Mouse (Mus musculus): ENCODE measurements around the gene Emc9. TPM values are rescaled to one million over a fixed set of nuclear protein-coding genes. Genes with fewer than 3 reads are reported as not detected.

Gene Emc9
- total RNA-seq, 2 experiments from 2014 or later = 44.7 to 58.2 TPM

Other genes starting within 250 kb of the Emc9 start
- 10 to 100 TPM; 19.0 to 19.2 TPM for gene Dhrs4, start 106.5 kb downstream of the Emc9 start, total RNA-seq (2021)
- 10 to 100 TPM; 38.0 to 49.1 TPM for gene Carmil3, start 94.7 kb downstream of the Emc9 start, total RNA-seq (2021)
- gene Cpne6, start 74.9 kb downstream of the Emc9 start, total RNA-seq (2021) = 100 to 1,000 TPM; 218 to 223 TPM
- gene Nrl, start 60.3 kb downstream of the Emc9 start, total RNA-seq (2021) = 1 to 10 TPM in 1 of 2 experiments, under 1 TPM in 1; 0.82 to 1.4 TPM
- gene Pck2, start 45.0 kb downstream of the Emc9 start, total RNA-seq (2021) = 10 to 100 TPM; 27.6 to 37.2 TPM
- 10 to 100 TPM; 83.6 to 86.8 TPM for gene Dcaf11, start 25.3 kb downstream of the Emc9 start, total RNA-seq (2021)
- gene A730061H03Rik, start 24.9 kb downstream of the Emc9 start, total RNA-seq (2021) = not detected
- gene Fitm1, start 9.7 kb downstream of the Emc9 start, total RNA-seq (2021) = not detected
- gene Psme1, start 7.2 kb downstream of the Emc9 start, total RNA-seq (2021) = 10 to 100 TPM; 47.2 to 58.6 TPM
- 10 to 100 TPM; 59.6 to 65.7 TPM for gene Psme2, start 5.8 kb upstream of the Emc9 start, total RNA-seq (2021)
- gene Rnf31, start 6.4 kb upstream of the Emc9 start, total RNA-seq (2021) = 10 to 100 TPM; 42.0 to 46.2 TPM
- gene Irf9, start 18.3 kb upstream of the Emc9 start, total RNA-seq (2021) = 10 to 100 TPM; 11.7 to 11.8 TPM
- 1 to 10 TPM; 1.7 to 2.7 TPM for gene Rec8, start 32.7 kb upstream of the Emc9 start, total RNA-seq (2021)
- gene Ipo4, start 50.7 kb upstream of the Emc9 start, total RNA-seq (2021) = 100 to 1,000 TPM; 106 to 116 TPM
- gene Gm49378, start 52.6 kb upstream of the Emc9 start, total RNA-seq (2021) = 1 to 10 TPM; 3.6 to 4.3 TPM
- gene Tm9sf1, start 58.5 kb upstream of the Emc9 start, total RNA-seq (2021) = 10 to 100 TPM; 37.0 to 39.8 TPM
- 1 to 10 TPM in 1 of 2 experiments, under 1 TPM in 1; 0.94 to 1.1 TPM for gene Tssk4, start 64.9 kb upstream of the Emc9 start, total RNA-seq (2021)
- gene Mdp1, start 75.2 kb upstream of the Emc9 start, total RNA-seq (2021) = 10 to 100 TPM; 40.1 to 42.2 TPM
- 10 to 100 TPM; 20.1 to 22.8 TPM for gene Gmpr2, start 86.6 kb upstream of the Emc9 start, total RNA-seq (2021)
- gene Nedd8, start 86.8 kb upstream of the Emc9 start, total RNA-seq (2021) = 100 to 1,000 TPM; 318 to 349 TPM
- 10 to 100 TPM; 14.8 to 19.7 TPM for gene Tinf2, start 96.5 kb upstream of the Emc9 start, total RNA-seq (2021)
- gene Tgm1, start 128.6 kb upstream of the Emc9 start, total RNA-seq (2021) = not detected
- gene Rabggta, start 137.0 kb upstream of the Emc9 start, total RNA-seq (2021) = 10 to 100 TPM; 47.1 to 51.2 TPM
- gene Dhrs1, start 160.4 kb upstream of the Emc9 start, total RNA-seq (2021) = 10 to 100 TPM; 86.9 to 88.7 TPM
- gene Nop9, start 160.4 kb upstream of the Emc9 start, total RNA-seq (2021) = 10 to 100 TPM; 10.7 to 11.6 TPM
- gene Cideb, start 173.2 kb upstream of the Emc9 start, total RNA-seq (2021) = 1 to 10 TPM; 2.3 to 2.4 TPM
- under 1 TPM; 0.26 to 0.52 TPM for gene Ltb4r2, start 176.1 kb upstream of the Emc9 start, total RNA-seq (2021)
- under 1 TPM in 1 of 2 experiments, not detected in 1; 0.33 TPM for gene Ltb4r1, start 180.7 kb upstream of the Emc9 start, total RNA-seq (2021)
- 1 to 10 TPM; 4.9 to 8.6 TPM for gene Adcy4, start 198.8 kb upstream of the Emc9 start, total RNA-seq (2021)
- gene Ripk3, start 203.6 kb upstream of the Emc9 start, total RNA-seq (2021) = 1 to 10 TPM in 1 of 2 experiments, under 1 TPM in 1; 0.44 to 1.7 TPM
- gene Nfatc4, start 237.8 kb upstream of the Emc9 start, total RNA-seq (2021) = 1 to 10 TPM; 3.0 to 3.3 TPM

All from left cerebral cortex, adult 18-20 months (tissue).